Mouse (Mus musculus): ENCODE data around the gene Oas1a. TPM values are rescaled to one million over a fixed set of nuclear protein-coding genes. Genes with fewer than 3 reads are reported as not detected.
"Not testable (repeated sequence)": the region's sequence is repeated elsewhere in the genome, so short reads cannot be mapped to it uniquely, and the experiment has no call there.

Gene Oas1a
- total and polyA plus RNA-seq, 3 experiments, result 0.11 to 0.33 TPM; not detected in 1

DNA sequence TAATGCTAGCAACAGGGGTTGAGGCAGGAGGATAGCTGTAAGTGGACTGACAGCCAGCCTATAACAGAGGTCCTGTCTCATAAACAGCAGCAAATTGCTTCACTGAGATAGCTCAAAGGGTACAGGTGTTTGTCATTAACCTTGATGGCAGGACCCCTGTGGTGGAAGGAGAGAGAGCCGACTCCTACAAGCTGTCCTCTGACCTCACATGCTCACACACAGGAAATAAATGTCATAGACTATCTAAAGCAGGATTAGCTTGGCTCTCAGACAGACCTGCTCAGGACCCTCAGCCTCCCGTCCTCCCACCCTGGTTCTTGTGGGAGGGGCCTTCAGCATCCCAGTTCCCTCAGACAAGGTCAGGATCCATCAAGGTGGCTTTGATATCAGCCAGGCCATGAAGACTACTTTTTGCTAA lies 15.1 kb downstream of the Oas1a start:
- ATAC-seq (ENCODE audit: extremely low read depth, insufficient number of reproducible peaks, low FRiP score, poor library complexity, severe bottlenecking), result no peak
- H3K9me3 ChIP-seq (replicated peaks), result no peaks in the 10 kb centered on the region

GRCm38 (mm10) chr5:120891566-120892242 lies 15.6 kb downstream of the Oas1a start:
- not testable (repeated sequence) for H3K4me3 ChIP-seq (ENCODE audit: low read depth, low read length); H3K4me1 ChIP-seq (ENCODE audit: insufficient read depth, low read depth, low read length); ATAC-seq (ENCODE audit: extremely low read depth, insufficient number of reproducible peaks, low FRiP score, poor library complexity, severe bottlenecking); H3K27me3 ChIP-seq (ENCODE audit: insufficient read depth, low read length); H3K36me3 ChIP-seq (replicated peaks); DNase-seq (ENCODE audit: low spot score); H3K9me3 ChIP-seq (replicated peaks)

More for the DNA sequence above, 15.1 kb downstream of the Oas1a start:
- H3K27me3 ChIP-seq (ENCODE audit: insufficient read depth, low read length), result no peaks in the 10 kb centered on the region
- no peak for TF ChIP-seq POLR2AphosphoS5 (IDR thresholded peaks at IDR 0.05; ENCODE audit: insufficient replicate concordance, low read depth, low read length)
- no peak for TF ChIP-seq GATA2 (IDR thresholded peaks at IDR 0.05; ENCODE audit: borderline replicate concordance, low read depth, low read length)
- no peak for DNase-seq (ENCODE audit: low spot score)
- no peaks in the 10 kb centered on the region for H3K36me3 ChIP-seq (replicated peaks)
- H3K4me1 ChIP-seq (ENCODE audit: insufficient read depth, low read depth, low read length), result no peaks in the 10 kb centered on the region
- H3K4me3 ChIP-seq (ENCODE audit: low read depth, low read length), result no peak overlapping the region

DNA sequence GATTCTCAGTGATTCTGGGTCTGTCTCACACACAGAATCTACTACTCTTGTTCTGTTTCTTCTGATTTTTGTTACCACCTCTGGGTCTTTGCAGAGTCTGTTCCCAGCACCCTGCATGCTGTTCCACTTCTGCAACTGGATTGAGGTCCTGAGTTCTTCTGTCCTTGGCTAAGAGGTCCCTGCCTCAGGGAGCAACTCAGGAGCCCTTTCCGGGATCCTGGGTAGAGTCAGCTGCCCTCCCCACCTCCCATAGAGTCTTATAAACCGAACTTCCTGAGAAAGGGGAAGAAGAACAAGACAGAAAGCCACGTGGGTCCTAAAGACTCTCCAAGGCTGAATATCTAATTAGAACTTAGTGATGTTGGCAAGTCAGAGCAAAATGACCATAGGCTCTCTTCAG lies 16.3 kb downstream of the Oas1a start:
- Histone ChIP-seq H3K9me3 (replicated peaks) (no peaks in the 10 kb centered on the region), H3K4me3 (ENCODE audit: low read depth, low read length) (no peak overlapping the region), H3K27me3 (ENCODE audit: insufficient read depth, low read length) (no peaks in the 10 kb centered on the region), H3K36me3 (replicated peaks) (no peaks in the 10 kb centered on the region), H3K4me1 (ENCODE audit: insufficient read depth, low read depth, low read length) (no peaks in the 10 kb centered on the region)
- no peak for DNase-seq (ENCODE audit: low spot score)
- ATAC-seq (ENCODE audit: extremely low read depth, insufficient number of reproducible peaks, low FRiP score, poor library complexity, severe bottlenecking), result no peak
- TF ChIP-seq CTCF (IDR thresholded peaks at IDR 0.05; ENCODE audit: low read depth, low read length) (no peak), POLR2AphosphoS5 (IDR thresholded peaks at IDR 0.05; ENCODE audit: insufficient replicate concordance, low read depth, low read length) (no peak), GATA1 (IDR thresholded peaks at IDR 0.05; ENCODE audit: borderline replicate concordance, low read length) (no peak), GATA2 (IDR thresholded peaks at IDR 0.05; ENCODE audit: borderline replicate concordance, low read depth, low read length) (no peak), TAL1 (conservative IDR thresholded peaks at IDR 0.05; ENCODE audit: low read depth, low read length) (no peak)

- H3K4me3 ChIP-seq (ENCODE audit: low read depth, low read length), result no peak overlapping the region
Measured at GRCm38 (mm10) chr5:120890026-120890425, 17.3 kb downstream of the Oas1a start.

GRCm38 (mm10) chr5:120888294-120888815 lies 19.0 kb downstream of the Oas1a start:
- DNase-seq (ENCODE audit: low spot score); H3K36me3 ChIP-seq (replicated peaks); H3K9me3 ChIP-seq (replicated peaks); H3K4me3 ChIP-seq (ENCODE audit: low read depth, low read length); ATAC-seq (ENCODE audit: extremely low read depth, insufficient number of reproducible peaks, low FRiP score, poor library complexity, severe bottlenecking); H3K27me3 ChIP-seq (ENCODE audit: insufficient read depth, low read length); H3K4me1 ChIP-seq (ENCODE audit: insufficient read depth, low read depth, low read length): not testable (repeated sequence)

More at GRCm38 (mm10) chr5:120890026-120890425, 17.3 kb downstream of the Oas1a start:
- DNase-seq (ENCODE audit: low spot score) (no peak), ATAC-seq (ENCODE audit: extremely low read depth, insufficient number of reproducible peaks, low FRiP score, poor library complexity, severe bottlenecking) (no peak)
- Histone ChIP-seq H3K36me3 (replicated peaks) (no peaks in the 10 kb centered on the region), H3K27me3 (ENCODE audit: insufficient read depth, low read length) (no peaks in the 10 kb centered on the region), H3K4me1 (ENCODE audit: insufficient read depth, low read depth, low read length) (no peaks in the 10 kb centered on the region), H3K9me3 (replicated peaks) (no peaks in the 10 kb centered on the region)
- TF ChIP-seq CTCF (IDR thresholded peaks at IDR 0.05; ENCODE audit: low read depth, low read length) (no peak), GATA2 (IDR thresholded peaks at IDR 0.05; ENCODE audit: borderline replicate concordance, low read depth, low read length) (no peak), TAL1 (conservative IDR thresholded peaks at IDR 0.05; ENCODE audit: low read depth, low read length) (no peak), GATA1 (IDR thresholded peaks at IDR 0.05; ENCODE audit: borderline replicate concordance, low read length) (no peak), POLR2AphosphoS5 (IDR thresholded peaks at IDR 0.05; ENCODE audit: insufficient replicate concordance, low read depth, low read length) (no peak)

DNA sequence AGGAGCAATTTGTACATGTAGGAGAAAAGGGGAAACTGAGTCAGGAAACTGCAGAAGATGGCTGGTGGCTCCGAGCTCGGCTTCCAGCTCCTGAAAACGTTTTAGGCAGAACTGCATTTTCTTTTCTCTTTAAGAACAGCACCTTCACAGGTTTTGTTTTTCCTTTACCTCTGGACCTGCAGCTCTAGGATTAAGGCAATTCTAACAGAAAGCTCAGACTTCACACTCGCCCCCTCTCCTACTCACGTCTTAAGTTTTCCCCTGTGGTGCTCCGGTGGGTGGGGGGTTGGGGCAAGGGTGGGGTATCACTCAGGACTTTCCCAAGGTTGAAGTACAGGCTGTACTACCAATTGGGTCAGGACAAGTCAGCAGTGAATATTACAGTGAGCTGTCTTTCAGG lies 19.5 kb downstream of the Oas1a start:
- TF ChIP-seq GATA1 (IDR thresholded peaks at IDR 0.05; ENCODE audit: borderline replicate concordance, low read length), result no peak
- Histone ChIP-seq H3K9me3 (replicated peaks) (no peaks in the 10 kb centered on the region), H3K4me1 (ENCODE audit: insufficient read depth, low read depth, low read length) (no peaks in the 10 kb centered on the region), H3K4me3 (ENCODE audit: low read depth, low read length) (no peak overlapping the region), H3K27me3 (ENCODE audit: insufficient read depth, low read length) (no peaks in the 10 kb centered on the region), H3K36me3 (replicated peaks) (no peaks in the 10 kb centered on the region)
- DNase-seq (ENCODE audit: low spot score) (no peak), ATAC-seq (ENCODE audit: extremely low read depth, insufficient number of reproducible peaks, low FRiP score, poor library complexity, severe bottlenecking) (no peak)

GRCm38 (mm10) chr5:120887413-120887812 lies 19.9 kb downstream of the Oas1a start, which contains the start of gene Oas1g:
Oas1g (minus strand) TSS chr5:120887613.
- not testable (repeated sequence) for H3K4me3 ChIP-seq (ENCODE audit: low read depth, low read length); H3K27me3 ChIP-seq (ENCODE audit: insufficient read depth, low read length); DNase-seq (ENCODE audit: low spot score); ATAC-seq (ENCODE audit: extremely low read depth, insufficient number of reproducible peaks, low FRiP score, poor library complexity, severe bottlenecking); H3K4me1 ChIP-seq (ENCODE audit: insufficient read depth, low read depth, low read length); H3K36me3 ChIP-seq (replicated peaks); H3K9me3 ChIP-seq (replicated peaks)

- H3K4me3 ChIP-seq (ENCODE audit: low read depth, low read length); H3K36me3 ChIP-seq (replicated peaks); H3K27me3 ChIP-seq (ENCODE audit: insufficient read depth, low read length); DNase-seq (ENCODE audit: low spot score); H3K9me3 ChIP-seq (replicated peaks); ATAC-seq (ENCODE audit: extremely low read depth, insufficient number of reproducible peaks, low FRiP score, poor library complexity, severe bottlenecking); H3K4me1 ChIP-seq (ENCODE audit: insufficient read depth, low read depth, low read length): not testable (repeated sequence)
Measured at GRCm38 (mm10) chr5:120881681-120882080, 25.6 kb downstream of the Oas1a start.

- H3K27me3 ChIP-seq (ENCODE audit: insufficient read depth, low read length); H3K4me3 ChIP-seq (ENCODE audit: low read depth, low read length); H3K9me3 ChIP-seq (replicated peaks); H3K36me3 ChIP-seq (replicated peaks); DNase-seq (ENCODE audit: low spot score); H3K4me1 ChIP-seq (ENCODE audit: insufficient read depth, low read depth, low read length); ATAC-seq (ENCODE audit: extremely low read depth, insufficient number of reproducible peaks, low FRiP score, poor library complexity, severe bottlenecking): not testable (repeated sequence)
Measured at GRCm38 (mm10) chr5:120878803-120879202, 28.5 kb downstream of the Oas1a start.

DNA sequence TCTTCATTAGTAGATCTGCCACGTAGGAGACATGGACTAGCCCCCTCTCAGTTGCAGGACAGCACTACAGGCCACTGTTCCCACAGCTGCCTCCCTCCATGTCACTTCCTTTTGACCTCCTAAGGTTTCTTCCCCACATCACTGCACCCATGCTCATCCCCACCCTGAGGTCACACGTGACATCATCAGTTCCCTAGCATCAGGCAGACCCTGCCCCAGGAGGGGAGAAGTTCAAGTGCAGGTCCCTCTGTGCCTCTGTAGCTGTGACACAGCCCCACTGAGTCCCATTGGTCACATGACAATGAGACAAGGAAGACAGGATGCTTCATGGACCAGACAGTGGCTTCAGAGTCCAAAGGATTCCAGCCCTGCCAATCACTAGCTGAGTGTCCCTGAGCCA lies 29.9 kb downstream of the Oas1a start:
- not testable (repeated sequence) for H3K36me3 ChIP-seq (replicated peaks); H3K4me1 ChIP-seq (ENCODE audit: insufficient read depth, low read depth, low read length); H3K4me3 ChIP-seq (ENCODE audit: low read depth, low read length); H3K27me3 ChIP-seq (ENCODE audit: insufficient read depth, low read length); DNase-seq (ENCODE audit: low spot score); H3K9me3 ChIP-seq (replicated peaks); ATAC-seq (ENCODE audit: extremely low read depth, insufficient number of reproducible peaks, low FRiP score, poor library complexity, severe bottlenecking)

Measured in G1E (cell line).